Mouse (Mus musculus) heart, adult 2 months (tissue): ENCODE results near the gene Grm3.

Experiments
- CTCF ChIP-seq: fragments of 200-600 bp; IDR thresholded peaks from 2 replicates; pipeline ENCODE4 v1.8.1; 2022; ENCODE audit warnings: antibody characterized with exemption, mild to moderate bottlenecking, moderate library complexity
- EP300 ChIP-seq: fragments of 200-500 bp; IDR thresholded peaks from 2 replicates; pipeline ENCODE4 v1.6.1; 2011; ENCODE audit warnings: low read depth, low read length, control low read depth; ENCODE audit not compliant: insufficient read depth
- POLR2A ChIP-seq: fragments of 200-500 bp; IDR thresholded peaks from 2 replicates; pipeline ENCODE4 v1.6.1; 2011; ENCODE audit warnings: mild to moderate bottlenecking, low read depth, low read length, control low read depth; ENCODE audit not compliant: insufficient read depth

GRCm38 (mm10) chr5:9623095-9623459 lies 101.9 kb downstream of the Grm3 start:
- no peak for TF ChIP-seq POLR2A
- TF ChIP-seq CTCF = no peak
- TF ChIP-seq EP300 = no peak
